Mouse (Mus musculus) ES-CJ7 (cell line): Measurements from ENCODE around the gene Efcc1.

Experiments
- DNase-seq: peaks from one replicate; pipeline ENCODE4 v3.0.0; 2011; ENCODE audit warnings: low read depth, low spot score

The Efcc1 gene

GRCm38 (mm10) chr6:87804886-87805285 is 74.2 kb downstream of the Efcc1 start:
- DNase-seq: no peak

- no peak for DNase-seq
Observed at GRCm38 (mm10) chr6:87805448-87805847, 74.8 kb downstream of the Efcc1 start.
